Mouse (Mus musculus) WW6 (cell line): Measurements from ENCODE around the gene Nup50.

Source experiments
- DNase-seq: peaks from one replicate; pipeline ENCODE4 v3.0.0-alpha.2; 2013; ENCODE audit warnings: low read depth, low spot score

Nup50 gene

DNA sequence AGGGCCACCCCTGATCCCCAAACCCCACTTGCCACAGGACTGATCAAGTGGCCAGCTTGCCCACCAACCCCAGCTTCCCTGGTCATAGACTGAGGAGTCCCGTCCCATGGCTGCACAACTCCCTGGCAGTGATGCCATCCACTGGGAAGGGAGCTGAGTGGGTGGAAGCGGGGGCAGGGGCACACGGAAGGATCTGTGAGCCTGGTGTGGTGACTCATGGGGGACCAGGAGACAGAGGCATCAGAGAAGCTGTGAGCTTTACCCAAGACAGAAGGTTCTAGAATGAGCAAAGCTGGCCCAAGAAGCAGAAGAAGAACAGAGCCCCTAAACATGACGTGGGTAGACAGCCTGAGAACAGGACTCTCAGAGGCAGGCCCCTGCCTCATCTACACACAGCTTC lies 26.8 kb downstream of the Nup50 start:
- no peak for DNase-seq

DNA sequence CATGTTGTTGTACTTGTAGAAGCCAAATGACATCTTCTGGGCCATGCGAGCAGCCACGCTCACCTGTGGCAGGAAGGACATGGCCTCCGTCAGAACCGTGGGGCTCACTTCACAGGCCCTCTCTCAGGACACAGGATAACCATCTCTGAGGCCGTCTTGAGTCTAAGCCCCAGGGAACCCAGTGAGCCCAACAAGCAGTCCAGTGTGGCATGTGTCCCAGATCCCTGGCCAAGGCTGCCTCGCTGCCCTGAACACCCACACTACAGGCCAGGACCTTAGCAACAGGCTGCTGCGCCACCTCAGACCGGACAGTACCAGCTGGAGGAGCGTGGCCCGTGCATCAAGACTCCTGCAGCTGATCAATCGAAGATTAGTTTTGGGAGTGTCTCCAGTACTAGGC lies 30.0 kb downstream of the Nup50 start:
- DNase-seq: no peak

DNA sequence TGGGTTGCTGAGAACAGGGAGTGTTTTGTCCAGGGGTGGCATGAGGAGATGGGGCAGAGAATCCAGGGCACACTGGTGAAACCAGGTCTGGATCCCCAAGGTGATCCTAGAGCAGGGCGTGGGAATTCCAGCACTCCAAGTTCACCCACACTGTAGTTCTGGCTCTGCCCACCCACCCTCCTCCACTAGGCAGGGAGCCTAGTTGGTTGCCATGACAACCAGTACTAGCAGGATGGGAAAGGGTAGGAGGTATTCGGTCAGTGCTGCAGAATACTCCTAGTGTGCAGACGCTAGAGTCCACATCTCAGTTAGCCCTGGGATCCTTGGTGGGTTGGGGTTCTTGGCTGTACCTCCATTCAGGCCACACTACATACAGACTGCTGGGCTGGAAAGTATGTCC lies 34.6 kb downstream of the Nup50 start:
- DNase-seq: no peak

DNA sequence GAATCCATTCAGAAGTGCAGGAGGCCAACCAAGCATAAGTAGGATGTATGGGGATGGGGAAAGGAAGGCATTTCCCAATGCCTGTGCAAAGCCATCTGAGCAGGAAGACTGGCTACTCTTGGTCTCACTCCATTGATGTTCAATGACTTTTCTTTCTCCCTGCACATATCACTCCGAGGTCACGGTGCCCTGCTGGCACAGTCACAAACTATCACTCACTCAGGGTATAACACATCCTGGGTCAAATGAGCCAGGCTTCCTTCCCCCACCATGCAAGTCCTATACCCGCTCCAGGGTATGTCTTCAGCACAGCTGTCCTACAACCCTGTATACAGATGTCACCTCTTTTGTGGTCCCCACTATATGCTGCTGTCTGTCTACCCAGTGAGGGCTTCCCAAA lies 35.1 kb downstream of the Nup50 start:
- DNase-seq: no peak

DNA sequence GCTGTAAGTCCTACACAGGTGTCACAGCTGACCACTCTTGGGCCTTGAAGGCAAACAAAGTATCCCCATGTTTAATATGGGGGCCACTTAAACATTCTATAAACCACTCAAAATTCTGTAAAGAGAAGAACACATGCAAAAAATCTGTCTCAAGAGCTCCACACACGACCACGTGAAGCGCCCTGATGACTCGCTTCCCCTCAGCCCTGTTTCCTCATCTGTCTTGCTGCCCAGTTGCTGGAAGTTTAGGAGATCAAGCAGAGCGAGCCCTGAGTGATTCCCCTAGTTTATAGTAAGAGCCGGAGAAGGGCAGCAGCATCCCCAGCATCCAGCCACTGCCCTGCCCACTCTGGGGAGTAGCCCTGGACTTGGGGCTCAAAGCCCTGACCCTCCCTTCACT lies 36.7 kb downstream of the Nup50 start:
- no peak for DNase-seq

DNA sequence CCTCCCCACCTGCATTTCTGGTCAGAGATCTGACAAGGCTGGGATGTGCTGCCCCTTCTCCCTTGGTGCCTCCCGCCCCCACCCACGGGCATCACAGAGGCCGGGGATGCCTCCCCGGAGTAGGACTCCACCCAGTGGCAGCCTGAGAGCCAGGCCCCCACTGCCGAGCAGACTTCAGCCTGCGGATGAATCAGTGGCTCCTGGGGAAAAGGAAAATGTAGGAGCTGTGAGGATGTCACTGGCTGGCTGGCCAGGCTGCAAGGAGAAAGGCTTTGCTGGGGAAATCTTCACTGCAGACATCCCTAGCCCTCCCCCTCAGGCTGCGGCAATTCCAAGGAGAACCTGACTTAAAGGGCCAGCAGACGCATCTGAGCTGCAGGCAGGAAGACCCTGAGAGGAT lies 37.5 kb downstream of the Nup50 start:
- DNase-seq: no peak

DNA sequence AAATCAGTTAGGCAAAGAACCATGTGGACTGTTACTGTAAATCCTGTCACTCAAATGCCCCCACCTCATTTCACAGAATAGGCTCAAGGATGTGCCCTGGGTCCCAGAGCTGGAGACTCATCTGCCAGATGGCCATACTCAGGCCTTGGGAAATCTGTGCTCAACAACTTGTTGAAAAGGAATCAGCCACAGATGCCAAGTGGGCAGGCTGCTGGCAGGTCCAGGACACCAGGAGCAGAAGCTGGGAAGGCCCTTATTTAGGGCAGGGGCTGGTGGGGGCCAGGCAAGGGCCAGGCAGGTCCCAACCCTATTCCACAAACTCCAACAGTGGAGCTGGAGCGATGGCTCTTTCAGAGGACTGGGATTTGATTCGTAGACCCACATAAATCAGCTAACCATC lies 39.3 kb downstream of the Nup50 start:
- no peak for DNase-seq

DNA sequence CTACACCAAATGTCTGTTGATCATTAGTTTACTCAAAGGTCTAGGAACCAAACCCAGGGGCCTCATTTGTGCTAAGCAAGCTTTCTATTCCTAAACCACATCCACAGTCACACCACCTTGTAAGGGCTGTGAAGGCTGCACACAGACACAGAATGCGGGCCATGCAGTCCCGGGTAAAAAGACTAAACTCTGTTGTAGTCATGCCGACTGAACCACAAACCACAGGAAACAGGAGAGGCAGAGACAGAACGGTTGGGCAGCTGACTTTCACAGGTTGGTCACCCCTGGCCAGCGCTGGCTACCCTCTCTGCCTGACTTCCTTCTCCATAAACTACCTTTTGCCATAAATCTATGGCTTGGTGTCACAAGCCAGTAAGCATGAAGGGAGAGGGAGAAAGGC lies 41.6 kb downstream of the Nup50 start:
- no peak for DNase-seq

DNA sequence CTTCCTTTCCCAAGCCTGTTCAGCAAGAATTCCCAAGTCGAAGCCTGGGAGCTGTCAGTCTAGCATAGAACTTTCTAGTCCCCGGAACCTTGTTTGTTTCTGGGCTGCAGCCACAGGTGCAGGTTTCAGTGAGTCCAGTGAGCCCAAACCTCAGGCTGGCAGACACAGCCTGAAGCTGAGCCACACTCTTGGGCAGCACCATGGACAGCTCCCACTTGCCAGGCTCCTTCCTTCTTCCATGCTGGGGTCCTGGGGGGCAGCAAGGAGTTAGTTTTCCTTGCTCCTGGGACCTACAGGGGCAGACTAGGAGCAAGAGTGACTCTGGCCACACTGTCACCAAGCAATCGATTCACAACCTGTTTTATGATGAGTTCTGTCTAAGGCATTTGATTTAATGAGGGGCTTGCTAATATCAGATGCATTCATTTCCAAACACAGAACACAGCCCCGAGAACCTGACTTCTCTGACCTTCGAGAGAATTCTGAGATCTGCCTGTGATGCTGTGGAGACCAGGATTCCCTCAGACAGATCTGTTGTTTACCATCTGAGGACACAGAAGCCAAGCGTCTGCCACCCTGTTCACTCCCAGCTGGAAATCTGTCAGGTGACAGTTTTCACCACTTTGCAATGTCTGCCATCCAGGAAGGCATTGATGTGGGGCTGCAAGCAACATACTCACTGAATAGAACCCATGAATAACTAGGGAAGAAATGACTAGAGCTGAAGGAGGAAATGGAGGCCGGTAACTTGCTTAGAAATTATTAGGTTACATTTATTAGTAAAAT lies 42.6 kb downstream of the Nup50 start:
- DNase-seq: no peak

DNA sequence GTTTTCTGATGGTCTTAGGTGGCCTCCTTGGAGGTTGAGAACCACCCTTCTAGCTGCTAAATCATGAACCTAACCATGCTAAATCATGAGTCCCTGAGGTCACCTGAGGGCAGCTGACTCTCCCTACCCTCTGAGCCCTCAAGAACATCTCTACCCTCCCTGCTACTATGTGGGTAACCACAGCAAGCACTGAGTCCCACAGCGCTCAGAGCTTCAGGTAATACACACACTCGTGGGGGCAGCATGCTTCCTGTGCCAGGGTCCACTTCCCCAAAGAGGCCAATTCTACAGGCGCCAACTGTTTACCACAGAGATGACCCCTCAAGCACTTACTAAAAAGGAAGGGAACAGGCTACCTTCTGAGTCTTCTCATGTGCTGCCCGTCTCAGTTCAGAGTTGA lies 45.3 kb downstream of the Nup50 start:
- no peak for DNase-seq

DNA sequence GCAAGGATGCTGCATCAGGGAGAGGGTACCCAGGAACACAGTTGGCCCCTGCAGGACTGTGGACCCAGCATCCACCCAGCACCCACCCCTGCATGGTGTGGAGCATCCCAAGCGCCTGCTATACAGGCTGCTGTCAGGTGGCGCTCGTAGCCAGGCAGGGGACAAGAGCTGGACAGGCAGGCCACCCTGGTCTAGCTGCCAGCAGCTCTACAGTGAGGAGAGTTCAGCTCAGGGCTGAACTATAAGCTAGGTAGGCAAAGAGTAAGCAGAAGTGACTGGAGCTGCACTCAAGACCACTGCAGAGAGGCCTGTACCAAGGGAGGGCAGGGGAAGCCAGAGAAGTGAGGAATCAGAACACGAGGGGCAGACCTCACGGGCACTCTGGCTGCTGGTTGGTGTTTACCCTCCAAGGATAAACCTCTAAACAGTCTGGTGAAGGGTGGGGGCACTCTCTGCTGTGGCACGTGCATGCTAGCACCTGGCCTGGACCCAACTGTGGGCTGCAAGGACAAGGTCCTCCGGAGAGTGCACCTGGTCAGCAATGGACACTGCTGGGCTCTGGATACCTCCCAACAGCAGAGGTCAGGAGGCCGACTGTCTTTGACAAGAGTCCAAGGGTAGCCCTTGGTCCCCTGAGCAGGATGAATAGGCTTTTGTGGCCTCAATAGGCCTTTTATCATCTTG lies 49.8 kb downstream of the Nup50 start:
- DNase-seq: no peak

DNA sequence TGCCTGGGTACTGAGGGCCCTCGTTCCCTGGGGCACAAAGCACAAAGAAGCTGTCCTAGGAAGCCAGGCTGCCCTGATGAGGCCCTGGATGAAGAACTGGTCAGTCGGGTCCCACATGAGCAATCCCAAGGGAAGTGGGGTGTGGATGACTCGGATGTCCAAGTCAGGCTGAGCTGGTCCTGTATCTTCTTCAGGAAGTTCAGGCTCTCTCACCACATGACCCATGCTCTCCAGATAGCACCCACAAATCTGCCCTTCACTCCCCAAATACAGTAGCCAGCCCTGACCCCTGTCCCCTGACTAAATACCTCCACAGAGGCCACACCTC lies 50.3 kb downstream of the Nup50 start:
- no peak for DNase-seq

DNA sequence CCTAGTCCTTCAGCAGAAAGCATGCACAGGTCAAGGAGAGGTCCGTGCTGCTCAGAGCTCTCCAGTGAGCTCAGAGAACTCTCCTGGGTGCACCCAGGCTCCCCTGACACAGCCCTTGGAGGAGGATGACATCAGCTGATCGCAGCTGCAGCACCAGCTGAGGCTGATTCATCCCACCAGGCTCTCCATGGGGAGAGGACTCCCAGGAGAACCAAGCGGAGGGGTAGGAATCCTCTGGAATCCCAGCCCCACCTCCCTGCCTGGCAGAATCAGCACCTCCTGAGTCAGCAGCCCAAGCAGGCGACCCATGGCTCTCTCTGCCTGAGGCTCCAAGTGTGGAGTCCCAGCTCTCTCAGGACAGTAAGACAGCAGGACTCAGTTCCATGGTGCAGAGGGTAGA lies 52.5 kb downstream of the Nup50 start:
- no peak for DNase-seq

DNA sequence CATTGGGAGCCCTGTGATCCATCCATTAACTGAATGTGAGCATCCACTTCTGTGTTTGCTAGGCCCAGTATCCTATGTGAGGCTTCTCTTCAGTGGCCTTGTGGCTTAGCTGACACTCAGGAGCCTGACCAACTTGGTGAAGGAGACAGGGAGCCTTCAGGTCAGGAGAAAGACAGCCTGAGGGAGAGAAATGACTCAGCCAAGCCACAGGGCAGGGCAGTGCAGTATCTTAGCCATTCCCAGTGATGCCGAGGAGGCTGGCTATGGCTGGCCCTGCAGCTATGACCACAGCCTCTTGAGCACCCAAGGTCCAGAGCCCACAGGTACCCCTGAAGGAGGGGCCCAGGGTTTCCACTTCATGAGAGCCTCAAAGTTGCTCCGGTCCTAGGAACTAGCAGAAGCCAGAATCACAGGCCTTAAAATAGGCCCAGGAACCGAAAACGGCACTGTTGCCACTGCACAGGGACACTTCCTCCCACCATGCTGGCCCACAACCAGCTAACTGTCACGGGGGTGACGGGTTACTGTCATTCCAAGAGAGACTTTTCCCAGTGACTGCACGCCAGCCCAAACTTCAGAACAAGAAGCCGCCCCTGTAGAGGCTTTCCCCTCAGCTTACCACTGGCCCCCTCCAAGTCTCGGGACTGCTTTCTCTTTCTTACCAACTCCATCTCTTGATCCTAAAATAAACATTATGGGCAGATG lies 58.5 kb downstream of the Nup50 start:
- no peak for DNase-seq

DNA sequence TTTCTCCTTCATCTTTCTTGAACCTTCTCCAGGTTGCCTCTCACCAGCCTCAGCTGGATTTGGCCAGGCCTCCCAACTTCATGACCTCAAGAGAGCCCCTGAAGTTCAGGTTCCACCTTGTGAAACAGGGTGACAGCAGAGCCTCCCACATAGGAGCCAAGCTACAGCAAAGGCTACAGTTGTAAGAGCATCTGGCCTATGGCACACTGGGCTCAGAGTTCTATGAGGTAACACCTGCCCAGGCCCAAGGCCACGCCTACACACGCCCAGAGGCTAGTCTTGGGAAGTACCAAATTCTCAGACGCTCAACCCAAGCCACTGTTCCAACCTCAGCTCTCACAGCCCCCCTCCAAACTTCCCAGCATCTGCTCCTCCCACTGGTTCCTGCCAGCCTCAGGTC lies 59.7 kb downstream of the Nup50 start:
- DNase-seq: no peak

DNA sequence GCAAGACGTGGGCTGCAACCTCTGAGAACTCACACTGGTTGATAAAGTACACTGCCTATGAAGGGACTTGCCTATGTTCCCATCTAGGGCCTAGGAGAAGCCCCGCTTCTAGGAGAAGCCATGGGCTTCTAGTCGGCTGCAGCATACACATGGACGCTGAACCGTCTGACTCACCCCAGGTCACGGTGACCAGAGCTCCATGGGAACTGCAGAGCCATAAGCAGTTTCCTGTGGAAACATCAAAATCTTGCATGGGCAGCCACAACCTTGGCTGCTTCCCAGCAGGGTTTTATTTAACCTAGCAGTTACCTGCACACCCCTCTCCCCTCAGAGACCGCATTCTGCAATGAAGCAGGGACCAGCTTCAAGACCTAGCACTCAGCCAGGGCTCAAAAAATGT lies 60.5 kb downstream of the Nup50 start:
- DNase-seq: no peak

DNA sequence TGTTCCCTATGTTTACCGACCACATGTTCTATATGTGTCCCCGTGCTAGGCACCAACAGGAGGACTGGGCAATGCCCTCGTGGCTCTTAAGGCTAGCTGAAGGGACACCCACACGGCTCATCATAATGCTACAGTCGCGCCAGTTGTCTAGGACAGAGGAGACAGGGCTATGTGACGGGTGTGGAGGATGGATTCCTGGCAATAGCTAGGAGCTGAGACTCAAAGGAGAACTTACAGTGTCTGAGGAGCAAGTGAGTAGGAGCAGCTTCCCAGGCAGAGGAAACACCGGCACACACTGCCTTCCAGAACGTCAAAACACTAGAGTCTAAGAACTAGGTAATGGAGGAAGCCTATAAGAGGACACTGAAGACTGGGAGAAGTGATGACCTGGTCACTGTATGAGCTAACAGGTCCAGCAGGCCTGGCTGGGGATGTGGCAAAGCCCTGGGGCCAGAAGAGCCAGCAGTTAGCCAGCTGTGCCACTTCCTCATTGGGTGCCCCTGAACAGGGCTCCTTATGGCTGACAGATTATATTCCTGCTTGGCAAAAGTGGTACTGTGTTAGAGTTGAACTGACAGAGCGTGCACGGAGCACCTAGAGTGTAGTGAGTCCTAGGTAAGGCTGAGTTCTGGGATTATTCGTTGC lies 62.4 kb downstream of the Nup50 start:
- DNase-seq: no peak

DNA sequence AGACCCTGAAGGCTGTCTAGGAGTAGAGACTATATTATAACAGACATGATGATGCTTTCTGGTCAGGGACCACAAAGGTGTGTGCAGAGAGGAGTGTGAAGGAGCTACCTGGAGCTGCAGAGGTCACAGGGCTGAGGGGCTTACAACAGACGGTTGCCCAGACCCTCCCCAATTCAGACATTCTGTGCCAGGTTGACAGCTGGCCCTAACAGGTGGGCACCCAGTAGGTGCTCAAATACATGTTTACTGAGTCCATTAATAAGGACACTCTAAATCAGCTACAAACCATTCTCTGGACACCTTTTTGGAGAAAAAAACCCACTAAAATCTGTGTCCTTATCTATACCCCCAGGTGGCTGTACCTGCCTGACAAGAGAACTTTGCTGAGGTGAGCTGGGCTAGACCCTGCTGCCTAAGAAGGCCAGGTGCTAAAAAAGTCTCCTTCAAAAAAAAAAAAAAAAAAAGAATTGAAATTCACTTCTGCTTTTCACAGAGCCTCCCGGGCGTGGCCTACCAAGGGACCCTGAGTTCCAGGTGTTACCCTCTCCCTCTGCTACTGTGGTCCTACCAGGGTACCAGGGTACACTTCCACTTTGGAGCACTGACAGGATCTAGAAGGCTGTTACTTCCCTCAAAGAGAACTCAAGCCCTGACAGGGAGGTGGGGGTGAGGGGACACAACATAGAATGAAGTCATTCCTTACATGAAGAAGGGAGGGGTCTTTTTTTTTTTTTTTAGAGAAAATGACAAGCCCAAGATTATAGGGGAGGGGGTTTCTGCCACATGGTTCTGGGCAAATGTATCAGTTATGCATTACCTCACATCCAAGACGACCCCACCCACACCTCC lies 63.2 kb downstream of the Nup50 start:
- no peak for DNase-seq

DNA sequence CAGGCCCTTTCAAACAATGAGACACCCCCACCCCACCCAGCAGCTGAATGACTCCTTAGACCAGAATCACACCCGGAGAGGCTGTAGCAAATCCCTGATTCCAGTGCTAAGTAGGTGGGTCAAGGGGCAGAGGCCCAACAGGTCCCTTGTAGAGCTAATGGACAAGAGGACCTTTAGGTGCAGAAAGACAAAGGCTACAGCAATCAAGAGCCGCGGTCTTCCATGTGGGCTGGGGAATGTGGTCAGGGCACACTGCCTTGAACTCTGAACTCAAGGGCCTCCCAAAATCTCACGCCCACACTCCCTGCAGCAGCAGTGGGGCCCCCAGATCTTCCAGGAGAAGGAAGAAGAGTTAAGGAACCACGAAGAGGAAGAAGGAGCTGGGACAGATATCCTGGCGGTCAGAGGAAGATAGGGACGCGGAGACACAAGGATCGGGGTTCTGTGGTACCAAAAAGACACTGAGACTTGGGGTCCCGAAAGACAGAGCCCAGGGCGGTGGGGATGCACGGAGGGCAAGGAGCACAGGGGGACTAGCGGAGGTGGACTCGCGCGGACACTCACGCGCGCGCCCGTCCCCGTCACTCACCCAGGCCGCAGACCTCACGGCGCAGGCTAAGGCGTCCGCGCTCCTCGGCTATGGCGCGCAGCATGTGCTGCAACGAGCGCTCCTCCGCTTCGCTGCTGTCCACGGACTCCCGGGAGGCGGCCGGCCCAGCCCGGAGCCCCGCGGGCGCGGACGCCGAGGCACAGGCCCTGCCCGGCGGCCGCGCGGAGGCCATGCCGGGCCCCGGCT lies 64.0 kb downstream of the Nup50 start:
- DNase-seq: no peak

DNA sequence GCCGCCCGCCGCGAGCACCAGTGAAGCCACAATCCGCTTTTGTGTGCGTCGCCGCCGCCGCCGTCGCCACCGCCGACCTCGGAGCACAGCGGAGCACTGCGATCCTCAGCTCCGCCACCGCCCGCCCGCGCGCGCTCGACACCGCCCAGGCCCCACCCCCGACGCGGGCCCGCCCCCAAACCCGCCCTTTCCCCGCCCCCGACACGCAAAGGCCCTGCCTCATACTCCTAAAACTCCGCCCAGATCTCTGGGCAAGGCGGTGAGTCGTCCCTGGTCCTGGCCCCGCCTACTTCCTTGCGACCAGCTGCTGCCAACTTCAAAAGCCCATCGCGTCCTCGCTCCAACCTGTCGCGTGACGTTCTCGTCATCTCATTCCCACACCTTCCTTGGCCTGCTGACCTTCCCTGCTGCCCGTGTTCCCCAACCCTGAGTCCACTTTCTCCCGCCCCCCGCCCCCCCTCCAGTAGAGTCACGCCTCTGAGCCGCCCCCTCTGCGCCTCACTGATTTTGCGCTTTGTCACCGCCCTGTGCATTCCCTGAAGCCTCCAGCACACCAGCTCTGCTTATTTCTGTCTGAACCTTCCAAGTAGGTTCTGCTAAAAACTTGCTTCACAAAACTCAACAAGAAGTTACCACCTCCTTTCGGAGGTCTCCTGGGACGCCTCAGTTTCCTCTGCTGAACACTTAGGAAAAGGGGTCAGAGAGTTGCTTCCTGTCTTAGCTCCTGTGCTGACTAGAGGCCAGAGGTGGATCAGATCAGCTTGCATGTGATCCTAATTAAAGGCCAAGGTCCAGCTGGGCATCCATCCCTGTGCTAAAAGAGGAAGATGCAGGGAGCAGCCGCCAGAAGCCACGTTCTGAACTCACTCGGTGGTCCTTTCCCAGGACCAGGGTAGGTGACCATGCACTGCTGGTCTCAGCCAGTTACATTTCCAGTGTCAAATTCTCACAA lies 64.9 kb downstream of the Nup50 start, which contains the start of gene 5031439G07Rik:
Gene 5031439G07Rik (minus strand): TSS at position 678 of the 952 bp plus-strand sequence.
- peak; percentile 90 for DNase-seq
